Mouse (Mus musculus): Measurements from ENCODE around the gene Selenom. TPM values are rescaled to one million over a fixed set of nuclear protein-coding genes. Genes with fewer than 3 reads are reported as not detected.

Gene Selenom
- total RNA-seq, 2 experiments from 2014 or later: 9.6 to 14.6 TPM

DNA sequence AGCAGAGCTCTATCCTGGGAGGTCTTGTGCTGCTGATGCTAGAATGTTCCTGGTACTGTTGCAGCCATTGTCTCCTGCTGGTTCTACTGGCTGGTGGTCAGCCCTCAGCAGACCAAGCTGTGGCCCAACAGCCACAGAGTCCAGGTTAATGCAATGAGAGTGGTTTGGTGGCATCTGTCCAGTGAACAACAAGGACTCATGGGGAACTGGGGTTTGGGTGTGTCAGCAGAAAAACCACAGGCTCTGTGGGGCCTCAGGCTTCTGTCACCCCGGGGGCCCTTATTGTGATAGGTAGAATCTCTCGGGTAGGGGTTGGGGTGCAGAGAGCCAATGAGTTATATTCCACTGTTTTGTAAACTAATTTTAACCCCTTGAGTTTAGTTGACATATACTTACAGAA is 4.2 kb upstream of the Selenom start:
- DNase-seq (ENCODE audit: low spot score): no peak

DNA sequence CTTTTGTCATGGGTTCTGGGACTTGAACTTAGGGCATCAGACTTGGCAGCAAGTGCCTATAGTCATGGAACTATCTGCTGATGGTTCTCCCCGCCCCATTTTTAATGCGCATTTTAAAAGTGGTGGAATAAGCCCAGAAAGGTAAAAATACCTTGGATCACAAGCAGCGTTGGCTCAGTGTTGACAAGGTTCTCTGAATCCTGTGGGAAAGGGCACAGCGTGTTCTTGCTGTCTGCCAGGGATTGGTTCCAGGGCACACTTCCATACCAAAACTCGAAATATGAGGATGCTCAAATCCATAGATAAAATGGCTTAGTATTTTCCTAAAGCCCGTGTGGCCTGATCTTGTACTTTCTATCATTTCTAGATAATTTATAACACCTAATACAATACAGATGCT is 1.2 kb upstream of the Selenom start:
- DNase-seq (ENCODE audit: low spot score): no peak

DNA sequence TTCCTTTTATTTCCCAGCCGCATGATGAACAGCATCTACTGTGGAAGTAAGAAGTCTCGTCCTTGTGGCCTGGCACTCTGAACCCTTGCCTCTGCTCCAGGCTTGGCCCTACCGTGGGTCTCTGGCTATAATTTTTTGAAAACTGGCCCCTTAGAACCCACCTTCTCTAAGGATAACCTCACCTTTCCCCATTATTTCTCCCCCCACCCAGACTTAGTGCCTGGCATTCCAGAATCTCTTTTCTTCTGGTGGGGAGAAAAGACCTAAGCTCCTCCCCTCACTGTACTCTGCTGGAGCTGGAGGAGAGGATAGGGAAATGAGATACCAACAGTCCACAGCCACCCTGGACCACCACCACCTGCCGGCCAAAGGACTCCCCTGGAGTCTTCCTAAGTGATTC is 732 bp downstream of the Selenom start:
- DNase-seq (ENCODE audit: low spot score): no peak

DNA sequence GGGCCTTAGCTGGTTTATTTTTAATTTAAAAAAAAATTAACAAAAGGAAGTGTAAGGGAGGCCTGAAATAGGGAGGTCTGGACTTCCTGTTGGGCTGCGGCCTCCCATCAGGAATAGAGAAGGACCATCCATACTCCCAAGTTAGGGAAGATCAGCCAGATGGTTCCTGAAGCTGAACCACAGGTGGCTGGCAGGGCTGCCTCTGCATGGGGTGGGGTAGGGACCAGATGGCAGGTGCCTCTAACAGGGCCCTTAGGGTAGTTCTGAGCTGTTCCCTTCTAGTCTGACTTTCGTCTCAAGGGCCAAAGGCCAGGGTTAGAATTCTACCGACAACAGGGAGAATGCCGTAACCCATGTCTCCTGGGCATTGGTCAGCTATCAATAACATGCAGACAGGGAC is 1.2 kb downstream of the Selenom start:
- no peak for DNase-seq (ENCODE audit: low spot score)

DNA sequence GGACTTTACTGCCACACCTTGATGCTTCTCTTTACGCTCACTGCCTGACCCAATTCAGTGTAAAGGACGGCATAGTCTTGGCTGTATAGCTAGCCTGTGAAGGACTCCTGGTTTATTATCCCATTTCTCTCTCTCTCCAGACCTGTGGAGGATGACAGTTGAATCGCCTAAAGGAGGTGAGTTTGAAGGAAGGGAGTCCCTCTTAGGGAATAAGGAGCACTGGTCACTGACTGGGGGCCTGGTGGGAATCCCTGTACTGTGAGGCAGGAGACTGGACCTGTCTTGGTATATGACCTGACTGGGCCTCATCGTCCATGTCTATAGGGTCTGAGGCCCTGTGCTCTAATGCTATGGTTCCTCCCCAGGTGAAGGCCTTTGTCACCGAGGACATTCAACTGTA is 1.6 kb downstream of the Selenom start:
- no peak for DNase-seq (ENCODE audit: low spot score)

DNA sequence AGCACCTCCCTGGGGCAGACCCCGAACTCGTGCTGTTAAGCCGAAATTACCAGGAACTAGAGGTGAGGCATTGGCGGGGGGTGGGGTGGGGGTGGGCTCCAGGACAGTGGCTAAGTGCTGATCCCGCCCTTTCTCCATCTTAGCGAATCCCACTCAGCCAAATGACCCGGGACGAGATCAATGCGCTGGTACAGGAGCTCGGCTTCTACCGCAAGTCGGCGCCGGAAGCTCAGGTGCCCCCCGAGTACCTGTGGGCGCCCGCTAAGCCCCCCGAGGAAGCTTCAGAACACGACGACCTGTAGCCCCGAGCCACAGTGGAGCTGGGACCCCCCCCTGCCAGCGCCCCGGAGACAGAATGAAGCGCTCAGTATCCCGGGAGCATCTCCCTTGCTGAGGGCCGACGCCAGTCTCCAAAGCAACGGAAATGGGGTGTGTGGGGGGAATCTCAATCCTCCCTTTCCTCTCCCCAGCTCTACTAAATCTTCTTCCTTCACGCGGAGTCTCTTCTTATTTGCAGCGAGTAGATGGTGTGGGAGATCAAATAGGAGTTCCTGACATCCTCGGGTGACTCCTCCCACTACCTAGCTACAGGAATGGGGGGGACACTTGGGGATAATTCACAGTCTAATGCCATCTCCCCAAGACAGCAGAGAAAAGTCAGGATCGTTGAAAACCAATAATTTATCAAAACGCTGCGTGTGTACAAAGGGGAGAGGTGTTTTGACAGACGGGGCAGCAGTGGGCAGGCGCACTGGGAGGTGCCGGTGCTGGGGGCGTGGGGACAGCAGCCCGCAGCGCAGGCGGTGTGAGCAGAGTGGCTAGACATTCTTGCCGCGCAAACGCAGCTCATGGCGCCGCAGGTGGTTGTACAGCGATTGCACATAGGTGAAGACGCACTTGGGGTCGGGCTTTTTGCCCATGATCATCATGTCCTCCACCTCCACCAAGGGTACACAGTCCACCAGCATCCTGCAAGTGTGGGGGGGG is 2.7 kb downstream of the Selenom start:
- no peak for DNase-seq (ENCODE audit: low spot score)

DNA sequence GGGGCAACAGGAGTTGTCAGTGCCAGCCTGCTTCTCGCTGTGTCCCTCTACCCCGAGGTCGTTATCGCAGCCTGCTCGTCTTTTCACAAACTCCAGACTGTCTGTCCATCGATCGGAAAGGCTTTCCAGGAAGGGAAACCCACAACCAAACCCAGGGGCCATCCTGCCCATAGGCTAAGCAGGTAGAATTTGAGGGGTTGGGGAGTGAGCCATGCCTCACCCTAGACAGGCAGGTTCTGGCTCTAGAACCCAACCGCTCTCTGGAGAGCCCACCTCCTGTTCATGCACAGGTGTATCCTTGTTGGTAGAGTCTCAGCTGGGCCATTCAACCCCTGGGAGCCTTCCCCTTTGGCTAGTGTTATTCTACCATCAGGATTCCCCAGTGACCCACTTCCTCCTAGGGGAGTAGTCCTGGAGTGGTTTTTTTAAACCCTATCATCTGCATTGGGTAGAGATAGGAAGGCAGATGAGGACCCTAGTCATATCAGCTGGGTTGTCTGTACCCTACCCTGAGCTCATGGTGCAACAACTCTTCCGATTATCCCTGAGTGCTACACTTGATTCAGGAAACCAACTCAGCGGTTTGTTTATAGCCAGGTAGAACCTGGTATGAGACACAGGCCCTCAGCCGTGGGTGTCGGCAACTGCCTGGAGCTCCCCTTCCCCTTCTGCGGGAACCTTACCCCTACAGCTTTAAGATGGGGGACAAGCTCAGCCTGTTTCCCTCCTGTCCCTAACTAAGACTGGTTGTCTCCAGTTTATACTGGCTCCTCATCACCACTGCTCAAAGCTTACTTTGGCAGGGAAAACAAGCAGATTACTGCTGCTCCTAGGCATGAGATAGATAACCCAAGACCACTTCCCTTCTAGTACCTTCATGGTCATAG is 3.6 kb downstream of the Selenom start:
- no peak for DNase-seq (ENCODE audit: low spot score)

DNA sequence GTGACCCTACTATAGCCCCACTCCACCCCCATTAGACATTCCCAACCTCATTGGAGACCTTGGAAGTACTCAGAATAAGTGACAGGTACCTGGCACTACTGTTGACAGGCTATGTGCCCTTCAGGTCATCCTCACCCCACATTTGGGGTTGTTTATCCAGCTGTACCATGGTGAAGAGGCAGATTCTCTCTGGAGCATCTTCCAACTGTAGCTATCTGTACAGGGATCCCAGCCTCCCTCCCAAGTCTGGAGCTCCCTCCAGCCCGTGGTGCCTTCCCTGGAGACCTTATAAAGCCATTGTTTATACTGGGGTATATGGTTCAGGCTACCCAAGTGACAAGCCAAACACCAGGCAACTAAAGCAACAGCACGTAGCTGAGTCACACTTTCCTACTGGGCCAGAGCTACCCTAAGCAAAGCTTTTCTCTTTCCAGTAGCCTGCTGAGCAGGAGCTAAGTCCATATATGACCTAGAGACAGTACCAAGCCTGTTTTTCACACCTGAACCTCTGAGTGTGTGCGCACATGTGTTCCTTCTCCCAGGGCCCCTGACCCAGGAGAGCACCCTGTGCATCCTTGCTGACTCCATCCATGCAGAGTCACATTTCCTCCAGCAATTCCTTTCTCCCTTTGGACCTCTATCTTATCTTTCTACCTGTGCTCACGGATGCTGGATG is 4.7 kb downstream of the Selenom start:
- no peak for DNase-seq (ENCODE audit: low spot score)

DNA sequence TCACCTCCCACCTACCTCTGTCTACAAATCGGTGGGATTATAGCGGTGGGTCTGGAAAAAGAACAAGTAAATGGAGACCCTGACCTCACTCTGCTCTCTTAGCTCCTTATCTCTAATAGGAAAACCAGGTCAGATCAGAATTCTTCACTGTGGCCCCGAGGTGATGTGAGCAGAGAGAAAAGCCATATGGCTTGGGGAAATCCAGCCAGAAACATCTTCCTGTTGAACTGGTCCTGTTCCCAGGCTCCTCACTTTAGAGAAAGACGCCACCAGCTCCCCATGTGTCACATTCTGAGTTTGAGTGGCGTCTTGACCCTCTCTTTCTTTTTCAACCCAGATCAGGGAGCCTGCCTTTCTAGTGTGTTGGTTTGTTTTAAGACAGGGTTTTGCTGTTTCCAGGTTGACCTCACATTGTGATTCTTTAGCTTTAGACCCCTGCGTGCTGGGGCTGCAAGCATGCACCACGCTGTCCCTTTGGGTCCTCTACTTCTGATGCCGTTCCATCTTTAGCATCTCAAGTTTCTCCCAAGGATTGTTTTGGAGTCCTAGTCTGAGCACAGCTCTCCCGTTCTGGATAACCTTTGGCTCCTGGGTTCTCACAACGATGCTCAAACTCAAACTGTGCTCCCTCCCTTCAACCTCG is 5.4 kb downstream of the Selenom start:
- no peak for DNase-seq (ENCODE audit: low spot score)

DNA sequence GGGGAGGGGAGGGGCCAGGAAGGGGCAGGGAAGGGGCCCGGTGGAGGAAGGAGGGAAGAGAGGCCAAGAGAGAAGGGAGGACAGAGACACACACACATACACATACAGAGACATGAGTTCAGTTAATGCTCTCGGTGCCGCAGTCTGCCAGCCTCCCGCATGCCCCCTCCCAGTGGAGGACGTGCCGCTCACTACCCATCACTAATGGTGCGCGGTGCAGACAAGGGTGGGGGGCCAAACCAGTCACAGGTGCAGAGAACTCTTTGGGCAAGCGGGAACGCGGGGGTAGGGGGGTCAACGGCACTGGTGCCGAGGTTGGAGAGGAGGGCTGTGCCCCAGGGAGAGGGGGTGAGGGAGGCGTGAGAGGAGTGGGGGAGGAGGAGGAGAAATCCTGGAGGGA is 6.4 kb downstream of the Selenom start:
- DNase-seq (ENCODE audit: low spot score): no peak

DNA sequence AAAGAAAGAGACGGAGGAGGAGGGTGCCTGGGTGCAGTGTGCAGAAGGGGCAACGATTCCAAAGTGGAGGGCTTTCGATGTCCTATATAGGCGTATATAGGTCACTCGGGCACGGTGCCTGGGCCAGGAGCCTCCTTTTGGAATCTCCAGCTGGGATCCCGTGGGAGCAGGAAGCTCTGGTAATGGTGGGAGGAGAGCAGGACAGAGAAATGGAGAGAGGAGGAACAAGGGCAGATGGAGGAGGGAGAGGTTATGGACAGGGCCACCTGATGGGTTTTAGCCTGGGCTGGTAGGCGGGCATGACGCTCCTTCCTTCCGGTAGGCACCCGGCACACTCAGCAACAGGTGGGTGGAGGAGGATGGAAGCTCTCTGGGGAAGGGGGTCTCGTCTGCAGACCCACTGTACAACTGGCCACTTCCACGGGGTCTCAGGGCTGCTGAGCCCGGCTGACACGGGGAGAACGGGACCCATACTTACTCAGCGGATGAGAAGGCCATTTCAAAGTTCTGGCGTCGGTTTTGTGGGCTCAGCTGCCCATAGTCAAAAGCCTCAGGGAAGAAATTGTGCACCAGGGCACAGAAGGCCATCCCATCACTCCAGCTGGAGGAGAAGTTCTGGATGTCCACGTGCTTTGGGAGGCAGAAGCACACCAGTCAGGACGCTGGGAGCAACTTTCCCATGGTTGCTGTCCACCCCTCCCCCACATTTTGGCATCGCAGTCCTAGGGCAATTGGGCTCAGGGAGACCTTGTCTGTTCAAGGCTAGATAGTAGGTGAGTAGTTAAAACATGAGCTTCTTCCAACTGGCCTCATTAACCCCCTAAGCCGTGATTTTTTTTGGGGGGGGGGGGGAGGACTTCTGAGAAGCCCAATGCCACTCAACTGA is 7.1 kb downstream of the Selenom start:
- DNase-seq (ENCODE audit: low spot score): no peak

DNA sequence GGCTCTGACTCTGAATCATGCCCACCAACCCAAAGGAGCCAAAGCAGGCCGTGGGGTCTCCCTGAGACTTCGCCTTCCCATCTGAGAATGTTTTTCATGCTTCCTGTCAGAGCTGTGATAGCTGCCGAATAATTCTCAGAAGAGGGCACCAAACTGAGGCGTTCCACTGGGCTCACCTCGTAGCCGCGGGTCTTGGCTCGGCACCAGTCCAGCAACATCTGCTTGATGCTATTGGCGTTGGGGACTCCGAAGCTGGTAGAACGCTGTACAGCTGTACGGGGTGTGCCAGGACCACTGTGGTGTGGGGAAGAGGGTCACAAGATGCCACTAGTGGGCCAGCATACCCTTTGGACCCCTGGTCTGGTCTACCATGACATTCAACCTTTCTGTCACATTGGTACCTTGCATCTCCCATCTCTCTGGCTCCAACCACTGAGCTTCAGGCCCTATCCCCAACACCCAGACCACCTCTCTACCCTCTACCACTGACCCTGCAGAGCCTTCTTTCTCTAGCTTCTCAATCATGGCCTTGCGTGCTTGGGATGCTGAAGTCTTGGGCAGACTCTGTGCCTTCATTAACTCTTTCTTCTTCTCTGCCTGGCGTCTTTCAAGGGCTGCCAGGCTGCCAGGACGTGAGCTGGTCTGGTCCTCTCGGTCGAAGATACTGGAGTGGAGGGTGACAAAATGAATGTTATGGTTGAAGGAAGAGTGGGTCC is 8.0 kb downstream of the Selenom start:
- no peak for DNase-seq (ENCODE audit: low spot score)

DNA sequence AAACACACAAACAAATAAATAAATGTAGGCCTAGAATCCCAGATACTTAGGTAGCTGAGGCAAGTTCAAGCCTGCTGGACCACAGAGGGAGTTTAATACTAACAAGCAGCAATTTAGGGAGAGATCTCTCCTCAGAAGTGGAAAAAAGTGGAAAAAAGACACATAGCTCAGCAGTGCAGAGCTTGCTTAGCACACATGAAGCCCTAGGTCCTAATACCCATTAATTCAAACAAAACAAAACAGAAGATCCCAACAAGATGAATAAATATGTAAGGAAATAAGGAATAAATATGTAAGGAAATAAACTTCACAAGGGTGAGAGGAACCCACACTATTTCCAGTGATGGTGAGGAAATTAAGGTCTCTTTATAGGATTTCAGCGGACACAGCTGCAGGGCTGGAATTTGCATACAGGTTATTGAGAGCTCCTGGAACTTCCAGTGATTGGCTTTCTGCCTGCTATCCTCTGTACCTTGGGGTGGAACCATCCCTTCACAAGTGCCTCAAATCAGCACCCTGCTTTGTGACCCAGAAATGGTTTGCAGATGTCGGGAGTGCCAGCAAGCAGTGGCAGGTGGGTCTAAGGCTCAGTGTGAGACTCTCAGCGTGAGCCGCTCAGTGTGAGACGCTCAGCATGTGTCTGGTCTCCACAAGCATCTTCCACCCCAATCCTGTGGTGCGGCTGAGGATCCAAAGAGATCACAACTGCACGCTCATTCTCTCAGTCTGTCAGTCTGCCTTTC is 9.5 kb downstream of the Selenom start:
- no peak for DNase-seq (ENCODE audit: low spot score)

DNA sequence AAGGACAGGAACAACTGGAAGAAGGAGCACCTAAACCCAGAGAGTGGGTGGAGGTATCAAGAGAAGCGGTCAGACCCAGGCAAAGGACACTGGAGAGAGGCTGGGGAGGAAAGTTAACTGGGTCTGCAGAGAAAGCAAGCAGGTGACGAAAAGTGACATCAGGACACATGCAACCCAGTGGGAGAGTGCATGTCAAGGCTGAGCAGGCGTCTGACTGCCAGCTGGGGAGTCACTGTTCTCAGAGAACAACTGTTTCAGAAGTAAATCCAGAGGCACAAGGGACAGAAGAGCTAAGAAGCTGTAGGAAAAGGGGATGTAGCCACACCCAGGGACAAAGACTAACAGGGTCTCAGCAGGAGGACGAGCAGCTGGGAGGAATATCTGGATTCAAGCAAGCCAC is 11.1 kb downstream of the Selenom start:
- no peak for DNase-seq (ENCODE audit: low spot score)

DNA sequence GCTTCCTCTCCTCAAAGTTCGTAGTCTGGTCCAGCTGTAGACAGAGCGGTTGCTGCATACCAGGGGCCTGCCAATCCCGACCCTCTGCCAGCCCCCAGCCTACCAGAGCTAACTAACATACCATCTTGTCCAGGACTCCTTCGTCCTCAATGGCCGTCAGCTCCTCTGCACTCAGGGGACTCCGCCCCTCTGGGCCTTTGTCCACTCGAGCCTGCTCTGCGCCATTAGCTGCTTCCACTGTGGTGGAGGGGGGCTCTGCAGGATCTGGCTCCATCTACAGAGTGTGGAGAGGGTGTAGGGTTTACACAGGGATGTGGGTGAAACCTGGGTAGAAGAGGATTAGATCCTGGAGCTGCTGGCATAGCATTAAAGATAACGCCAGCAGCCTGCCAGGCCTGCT is 11.7 kb downstream of the Selenom start:
- DNase-seq (ENCODE audit: low spot score): no peak

DNA sequence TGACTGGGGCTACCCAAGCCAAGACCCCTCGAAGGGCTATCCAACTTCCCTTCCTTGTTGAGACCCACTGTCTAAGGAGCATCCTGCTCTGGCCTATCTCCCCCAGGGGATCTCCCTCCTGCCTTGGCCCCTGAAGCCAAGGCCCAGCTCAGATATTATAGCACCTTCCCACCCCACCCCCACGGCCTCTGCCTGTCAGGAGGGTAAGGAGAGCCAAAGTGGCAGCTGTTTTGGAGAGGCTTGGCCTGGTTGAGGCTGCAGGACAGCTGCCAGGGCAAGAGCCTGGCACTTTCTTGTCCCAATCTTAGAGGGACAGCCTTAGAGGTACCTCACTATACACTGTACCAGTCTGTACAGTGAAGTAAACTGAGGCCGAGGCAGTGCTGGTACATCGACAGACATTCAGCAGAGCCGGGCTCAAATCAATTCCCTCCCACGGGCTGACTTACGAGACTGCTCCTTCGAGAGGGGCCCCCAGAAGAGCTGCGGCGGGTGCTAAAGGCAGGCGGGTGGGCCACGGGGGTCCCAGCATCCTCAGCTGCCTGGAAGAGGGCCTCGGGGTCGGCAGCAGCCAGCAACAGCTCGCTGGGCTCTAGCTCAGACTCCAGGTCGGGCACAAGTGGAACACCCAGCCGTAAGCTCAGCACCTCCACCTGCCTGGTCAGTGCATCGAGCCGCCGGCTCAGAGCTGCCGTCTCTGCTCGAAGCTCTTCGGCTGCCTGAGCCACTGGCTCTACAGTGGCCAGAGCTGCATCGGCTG is 12.7 kb downstream of the Selenom start:
- DNase-seq (ENCODE audit: low spot score): peak; percentile 86

DNA sequence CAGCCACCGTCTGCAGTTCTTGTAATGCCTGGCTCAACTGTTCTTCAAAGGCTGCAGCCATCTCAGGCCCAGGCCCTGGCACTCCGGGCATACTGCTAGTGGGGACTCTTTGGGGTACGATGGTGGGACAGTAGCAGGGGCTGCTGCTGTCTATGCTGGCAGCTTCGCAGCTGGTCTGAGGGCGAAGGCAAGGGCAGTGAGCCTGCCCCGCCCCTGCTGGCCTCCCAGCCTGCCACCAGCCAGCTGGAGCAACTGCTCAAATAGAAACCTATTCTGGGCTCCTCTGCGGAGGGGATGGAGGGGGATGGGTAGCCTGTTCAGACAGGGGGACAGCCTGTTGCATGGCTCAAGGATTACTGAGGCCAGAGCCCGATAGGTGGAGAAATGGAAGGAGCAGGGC is 13.3 kb downstream of the Selenom start:
- DNase-seq (ENCODE audit: low spot score): peak; percentile 78

DNA sequence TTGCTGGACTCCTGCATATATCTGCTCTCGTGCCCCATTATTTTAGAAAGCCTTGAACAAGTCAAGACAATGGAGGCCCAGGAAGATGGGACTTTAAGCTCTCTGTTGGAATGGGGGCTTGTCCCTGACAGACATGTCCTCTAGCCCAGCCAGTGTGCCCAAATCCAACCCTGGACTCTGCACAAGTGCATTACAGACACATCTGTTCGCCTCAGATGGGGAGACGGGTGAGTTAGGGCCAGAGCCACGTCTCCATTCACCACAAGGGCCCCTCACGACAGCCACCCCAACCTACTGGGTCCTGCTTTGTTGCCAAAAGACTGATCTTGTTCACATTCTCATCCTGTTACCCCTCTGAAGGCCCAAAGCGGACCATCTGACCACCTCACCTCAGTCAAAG is 13.7 kb downstream of the Selenom start:
- DNase-seq (ENCODE audit: low spot score): no peak

Data from gastrocnemius, adult 18-20 months (tissue).